Comparison of ENCODE assay signal across 7 mouse cellular contexts in the genomic region with DNA sequence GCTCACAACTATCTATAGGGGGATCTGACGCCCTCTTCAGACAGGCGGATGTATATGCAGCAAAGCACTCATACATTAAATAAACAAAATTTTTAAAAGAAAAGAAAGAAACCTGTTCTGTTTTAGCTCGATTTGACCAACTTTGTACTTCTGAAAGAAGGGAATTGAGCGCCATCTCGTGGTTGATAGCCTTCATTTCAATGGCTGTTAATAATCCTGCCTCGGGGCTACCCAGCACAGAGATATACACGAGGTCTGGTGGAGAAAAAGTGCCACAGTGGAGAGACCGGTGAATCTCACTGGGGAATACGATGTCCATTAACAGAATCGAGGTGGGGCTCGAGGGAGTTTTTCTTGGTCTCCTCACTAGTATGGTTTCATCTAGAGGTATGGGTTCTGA. TPM values are rescaled to one million over a fixed set of nuclear protein-coding genes. Genes with fewer than 3 reads are reported as not detected.
DNase-seq lines count a peak whose midpoint lies in the region; ATAC-seq and TF ChIP-seq lines count a peak whose summit lies in the region.

No protein-coding gene starts in this region.

- no peak for TF ChIP-seq POLR2A in brain, embryonic 14.5 days (IDR thresholded peaks at IDR 0.05; ENCODE audit: borderline replicate concordance, extremely low read depth, insufficient read depth, insufficient read length, poor library complexity, severe bottlenecking)

- DNase-seq in kidney, postnatal 0 days (ENCODE audit: low spot score): peak; percentile 83
- peak; percentile 88 for DNase-seq in 3T3-L1 (ENCODE audit: low read depth, low spot score)
- peak; percentile 83 for DNase-seq in 416B (ENCODE audit: low read depth)
- DNase-seq in brain, embryonic 14.5 days (ENCODE audit: low read depth): peak; percentile 78
- peak; percentile 49 to 62 for DNase-seq in kidney, postnatal 4 days

- no peak overlapping the region for H3K4me2 ChIP-seq in kidney, postnatal 0 days (ENCODE audit: low read length)
- H3K4me2 ChIP-seq in kidney, embryonic 16.5 days (replicated peaks; ENCODE audit: low read depth, low read length): no peak overlapping the region

- WGBS in kidney, postnatal 0 days: 50% methylated on average over 11 of the region's 11 CpGs
- WGBS in kidney, embryonic 16.5 days: 54% methylated on average over 11 of the region's 11 CpGs

- H3K9ac ChIP-seq in kidney, postnatal 0 days (ENCODE audit: low read depth, low read length): no peak overlapping the region
- H3K9ac ChIP-seq in kidney, embryonic 16.5 days (replicated peaks; ENCODE audit: low read length): no peak overlapping the region

- H3K4me1 ChIP-seq in kidney, postnatal 0 days (replicated peaks; ENCODE audit: insufficient read depth, low read length): no peaks in the 10 kb centered on the region
- no peaks in the 10 kb centered on the region for H3K4me1 ChIP-seq in kidney, embryonic 16.5 days (ENCODE audit: insufficient read depth, low read length)

- no peaks in the 10 kb centered on the region for H3K9me3 ChIP-seq in kidney, postnatal 0 days (replicated peaks; ENCODE audit: low read length)
- H3K9me3 ChIP-seq in kidney, embryonic 16.5 days (ENCODE audit: low read length): no peaks in the 10 kb centered on the region

- no peak for ATAC-seq in kidney, postnatal 0 days (replicated peaks; ENCODE audit: low FRiP score, low read depth)
- ATAC-seq in kidney, embryonic 16.5 days (ENCODE audit: low FRiP score, low TSS enrichment): no peak
- no peak for ATAC-seq in megakaryocyte, adult 5-6 weeks (ENCODE audit: poor library complexity, severe bottlenecking)

- no peak overlapping the region for H3K4me3 ChIP-seq in kidney, postnatal 0 days (replicated peaks; ENCODE audit: low read depth, low read length)
- no peak overlapping the region for H3K4me3 ChIP-seq in kidney, embryonic 16.5 days (ENCODE audit: low read length)

- no peaks in the 10 kb centered on the region for H3K36me3 ChIP-seq in kidney, postnatal 0 days (ENCODE audit: insufficient read depth, low read length)
- H3K36me3 ChIP-seq in kidney, embryonic 16.5 days (ENCODE audit: insufficient read depth, low read length): no peaks in the 10 kb centered on the region

- no peak overlapping the region for H3K27ac ChIP-seq in kidney, postnatal 0 days
- H3K27ac ChIP-seq in kidney, embryonic 16.5 days (ENCODE audit: low read length): no peak overlapping the region

- peak; percentile 76 for TF ChIP-seq CTCF in kidney, postnatal 0 days (IDR thresholded peaks at IDR 0.05; ENCODE audit: low read depth)
- peak; percentile 45; the same call in 1 of the 2 replicates for TF ChIP-seq CTCF in brain, embryonic 14.5 days (IDR thresholded peaks at IDR 0.05; ENCODE audit: borderline replicate concordance, extremely low read depth, insufficient read depth, insufficient read length)

- H3K27me3 ChIP-seq in kidney, postnatal 0 days (ENCODE audit: insufficient read depth, low read length): no peaks in the 10 kb centered on the region
- no peaks in the 10 kb centered on the region for H3K27me3 ChIP-seq in kidney, embryonic 16.5 days (ENCODE audit: insufficient read depth, low read length)

RNA-seq across cellular contexts. Expression of a gene that starts 23.3 kb away (rescaled TPM):
- 269 and 280 TPM in 2 replicates for polyA plus RNA-seq in kidney, postnatal 0 days (2015; fragmentation: Nextera tagmentation; extraction: Ambion mirVana)
- 231 and 240 TPM in 2 replicates for polyA plus RNA-seq in kidney, embryonic 16.5 days (2015; fragmentation: Nextera tagmentation; extraction: Ambion mirVana)
- 112 and 132 TPM in 2 replicates for polyA plus RNA-seq in brain, embryonic 14.5 days (2012; rRNA removed)
- total RNA-seq in megakaryocyte, adult 5-6 weeks (2015): 109 and 153 TPM in 2 replicates
- 54.0 and 81.4 TPM in 2 replicates for total RNA-seq in megakaryocyte, adult 5-6 weeks (2017)
